Mouse (Mus musculus) activated CD4-positive, CD25-positive, alpha-beta regulatory T cell, adult 4 months (primary cell): ENCODE measurements around the gene Tdrd12. TPM values are rescaled to one million over a fixed set of nuclear protein-coding genes. Genes with fewer than 3 reads are reported as not detected.

ENCODE experiments used
- ATAC-seq: one replicate; pipeline ENCODE4 v1.8.0; 2017
- polyA plus RNA-seq, 2 experiments: library from polyadenylated mRNA; unstranded; fragments of 100-300 nt; shearing (Covaris generic); gene quantifications; one replicate each; pipeline ENCODE4 v1.2.1; 2017

The Tdrd12 gene
- polyA plus RNA-seq, 2 experiments from 2014 or later = not detected

DNA sequence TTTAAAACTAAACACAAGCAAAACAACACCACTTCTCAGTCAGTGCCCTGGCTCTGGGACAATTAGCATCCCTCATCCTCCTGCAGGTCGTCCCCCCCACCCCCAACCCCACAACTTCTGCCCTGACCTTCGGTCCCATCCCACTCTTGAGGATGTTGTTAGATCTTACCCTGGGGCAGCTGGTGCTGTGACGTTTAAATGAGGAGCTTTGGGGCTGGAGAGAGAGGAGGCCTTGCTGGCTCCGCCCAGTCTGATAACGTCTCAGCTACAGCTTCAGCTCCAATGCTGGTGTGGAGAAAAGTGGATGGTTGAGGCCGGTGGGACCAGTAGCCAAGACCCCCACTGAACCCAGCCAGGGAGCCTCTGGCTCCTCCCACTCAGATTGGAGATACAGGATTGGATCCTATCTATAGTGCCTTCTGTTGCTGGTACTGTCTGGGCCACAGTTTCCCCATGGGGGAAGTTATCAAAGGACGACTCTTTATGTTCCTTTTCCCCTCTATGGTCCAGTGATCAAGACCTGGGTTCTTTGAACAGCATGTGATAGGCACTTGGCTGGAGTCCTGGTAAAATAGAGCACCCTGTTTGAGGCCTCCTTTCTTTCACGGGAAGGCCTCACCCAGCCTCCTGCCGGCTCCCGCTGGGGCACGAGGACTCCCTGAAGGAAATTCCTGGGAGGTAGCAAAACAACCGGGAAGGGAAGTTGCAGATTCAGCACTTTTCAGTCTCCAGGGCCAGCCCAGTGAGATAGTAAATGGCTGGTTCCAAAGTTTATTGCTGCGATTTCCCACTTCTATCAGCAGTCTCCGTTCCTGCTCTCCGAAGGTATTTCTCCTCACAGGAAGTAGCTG, 89.3 kb downstream of the Tdrd12 start, which contains the start of gene Slc7a9:
Gene Slc7a9 (plus strand): TSS at position 801 of the 851 bp plus-strand sequence.
- no peak for ATAC-seq

DNA sequence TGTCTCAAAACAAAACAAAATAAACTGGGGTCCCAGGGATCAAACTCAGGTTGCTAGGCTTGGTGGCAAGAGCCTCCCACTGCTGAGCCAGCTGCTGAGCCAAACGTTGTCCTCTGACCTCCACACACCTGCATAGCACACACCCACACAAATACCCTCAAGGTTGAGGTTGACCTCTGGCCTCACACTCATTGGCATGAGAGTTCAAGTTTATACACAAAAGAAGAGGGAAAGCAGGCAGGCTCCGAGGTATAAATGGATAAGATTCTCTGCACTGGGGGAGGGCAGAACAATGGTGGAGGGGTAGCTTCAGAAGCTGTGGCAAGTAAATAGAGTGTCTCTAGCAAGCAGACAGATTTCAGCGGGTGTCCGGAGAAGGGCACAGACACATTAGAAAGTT, 90.0 kb downstream of the Tdrd12 start:
- no peak for ATAC-seq

DNA sequence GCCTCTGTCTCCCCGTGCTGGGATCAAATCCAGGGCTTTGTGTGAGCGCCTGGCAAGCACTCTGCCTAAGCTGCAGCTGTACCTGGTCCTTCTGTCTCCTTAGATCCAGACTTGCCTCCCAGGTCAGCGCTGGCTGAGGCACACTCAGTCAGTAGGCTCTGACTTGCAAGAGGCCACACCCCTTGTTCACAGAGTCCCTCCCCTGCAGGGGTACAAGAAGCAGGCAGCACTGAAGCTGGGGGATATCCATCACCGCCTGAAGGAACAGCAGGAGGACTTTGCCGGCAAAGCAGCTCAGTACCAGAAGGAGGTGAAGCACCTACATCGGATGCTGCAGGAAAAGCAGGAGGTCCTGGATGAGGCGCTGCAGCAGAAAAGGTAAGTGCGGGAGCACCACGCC, 102.3 kb downstream of the Tdrd12 start:
- ATAC-seq = no peak

DNA sequence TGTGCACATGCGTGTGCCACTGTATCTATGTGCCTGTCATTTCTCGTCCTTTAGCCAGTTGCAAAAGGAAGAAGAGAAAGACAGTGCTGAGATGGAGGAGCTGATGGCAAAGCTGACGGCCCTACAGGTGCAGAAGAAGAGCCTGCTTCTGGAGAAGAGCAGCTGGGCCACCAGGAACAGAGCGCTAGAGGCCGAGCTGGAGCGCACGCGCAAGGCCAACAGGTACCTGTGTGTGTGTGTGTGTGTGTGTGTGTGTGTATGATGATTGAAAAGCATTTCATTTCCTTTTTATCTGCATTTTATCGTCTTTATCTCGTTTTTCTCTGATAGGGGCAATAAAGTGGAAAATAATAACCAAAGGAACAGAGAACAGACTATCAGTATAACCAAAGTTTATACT, 109.4 kb downstream of the Tdrd12 start:
- ATAC-seq = no peak

DNA sequence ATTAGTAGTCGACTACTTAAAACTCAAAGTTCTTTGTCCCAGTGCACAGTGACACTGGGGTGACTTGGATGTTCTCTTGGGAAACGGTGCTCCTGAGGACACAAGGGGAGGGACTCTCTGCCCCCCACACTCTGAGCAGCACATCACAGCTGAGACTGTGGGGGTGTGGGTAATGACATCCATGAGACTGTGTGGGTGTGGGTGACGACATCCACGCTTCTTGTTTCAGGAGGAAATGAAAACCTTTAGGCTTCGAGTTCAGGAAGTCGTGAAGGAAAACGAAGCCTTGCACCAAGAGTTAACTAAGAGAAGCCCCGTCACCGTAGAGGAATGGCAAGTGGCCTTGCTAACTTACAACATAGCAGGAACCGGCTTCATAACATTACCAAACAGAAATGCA, 114.5 kb downstream of the Tdrd12 start:
- no peak for ATAC-seq

Other genes with a start within 250 kb of the Tdrd12 start
- 10 to 100 TPM; 20.9 to 25.5 TPM for gene Gpatch1, start 219.3 kb downstream of the Tdrd12 start, polyA plus RNA-seq
- under 1 TPM; 0.29 to 0.36 TPM for gene Rhpn2, start 203.6 kb downstream of the Tdrd12 start, polyA plus RNA-seq
- 10 to 100 TPM; 28.4 to 33.7 TPM for gene Faap24, start 140.9 kb downstream of the Tdrd12 start, polyA plus RNA-seq
- gene Cep89, start 140.7 kb downstream of the Tdrd12 start, polyA plus RNA-seq = 10 to 100 TPM; 11.8 to 15.1 TPM
- gene Slc7a9, start 88.9 kb downstream of the Tdrd12 start, polyA plus RNA-seq = not detected
- 10 to 100 TPM; 49.0 to 58.6 TPM for gene Nudt19, start 18.6 kb upstream of the Tdrd12 start, polyA plus RNA-seq
- under 1 TPM in 1 of 2 experiments, not detected in 1; 0.08 TPM for gene Rgs9bp, start 47.8 kb upstream of the Tdrd12 start, polyA plus RNA-seq
- gene Ankrd27, start 48.5 kb upstream of the Tdrd12 start, polyA plus RNA-seq = 10 to 100 TPM; 36.5 to 46.8 TPM
- gene Pdcd5, start 109.8 kb upstream of the Tdrd12 start, polyA plus RNA-seq = 10 to 100 TPM; 56.8 to 86.6 TPM
- gene Dpy19l3, start 216.7 kb upstream of the Tdrd12 start, polyA plus RNA-seq = 10 to 100 TPM; 28.4 to 37.8 TPM